Mouse (Mus musculus): ENCODE data around the gene Ulk1. TPM values are rescaled to one million over a fixed set of nuclear protein-coding genes. Genes with fewer than 3 reads are reported as not detected.

The Ulk1 gene
- polyA plus RNA-seq, 1 experiment: 64.6 TPM

- H3K4me1 ChIP-seq (ENCODE audit: control insufficient read depth, insufficient read depth, low read length): no peaks in the 10 kb centered on the region
- under 1% methylated on average over 83 of the region's 83 CpGs for WGBS
- peak; percentile 99 for DNase-seq
- peak within 1 kb of the TSS; percentile 92 for H3K4me3 ChIP-seq (replicated peaks; ENCODE audit: extremely low read depth, low read depth, low read length)
- TF ChIP-seq POLR2A (IDR thresholded peaks at IDR 0.05; ENCODE audit: borderline replicate concordance, extremely low read depth, low read depth, low read length) (peak; percentile 85), CTCF (IDR thresholded peaks at IDR 0.05; ENCODE audit: insufficient read depth, low read length) (peak; percentile 60)
Observed at GRCm38 (mm10) chr5:110770448-110771158, 39.3 kb downstream of the Ulk1 start, which contains the start of gene Ep400. Gene Ep400 (minus strand): TSS chr5:110770717.

GRCm38 (mm10) chr5:110770031-110770445 is 39.9 kb downstream of the Ulk1 start:
- no peak for DNase-seq
- WGBS: under 1% methylated on average over 58 of the region's 58 CpGs

GRCm38 (mm10) chr5:110769272-110769671 is 40.6 kb downstream of the Ulk1 start:
- 41% methylated on average over 4 of the region's 4 CpGs for WGBS
- Histone ChIP-seq H3K4me3 (replicated peaks; ENCODE audit: extremely low read depth, low read depth, low read length) (peak overlapping the region; percentile 92), H3K4me1 (ENCODE audit: control insufficient read depth, insufficient read depth, low read length) (peaks cover 2% of the 10 kb centered on the region; the same call in 1 of the 2 replicates)
- no peak for DNase-seq
- TF ChIP-seq CTCF (IDR thresholded peaks at IDR 0.05; ENCODE audit: insufficient read depth, low read length): no peak
- TF ChIP-seq POLR2A (IDR thresholded peaks at IDR 0.05; ENCODE audit: borderline replicate concordance, extremely low read depth, low read depth, low read length): no peak

More at GRCm38 (mm10) chr5:110770031-110770445, 39.9 kb downstream of the Ulk1 start:
- Histone ChIP-seq H3K4me3 (replicated peaks; ENCODE audit: extremely low read depth, low read depth, low read length) (peak overlapping the region; percentile 92), H3K4me1 (ENCODE audit: control insufficient read depth, insufficient read depth, low read length) (peaks cover 2% of the 10 kb centered on the region; the same call in 1 of the 2 replicates)
- TF ChIP-seq CTCF (IDR thresholded peaks at IDR 0.05; ENCODE audit: insufficient read depth, low read length) (no peak), POLR2A (IDR thresholded peaks at IDR 0.05; ENCODE audit: borderline replicate concordance, extremely low read depth, low read depth, low read length) (no peak)

GRCm38 (mm10) chr5:110763890-110764289 is 46.0 kb downstream of the Ulk1 start:
- WGBS: 90% methylated on average over 8 of the region's 8 CpGs
- no peak overlapping the region for H3K4me3 ChIP-seq (replicated peaks; ENCODE audit: extremely low read depth, low read depth, low read length)
- DNase-seq: no peak
- peaks cover 2% of the 10 kb centered on the region; the same call in 1 of the 2 replicates for H3K4me1 ChIP-seq (ENCODE audit: control insufficient read depth, insufficient read depth, low read length)
- TF ChIP-seq POLR2A (IDR thresholded peaks at IDR 0.05; ENCODE audit: borderline replicate concordance, extremely low read depth, low read depth, low read length) (no peak), CTCF (IDR thresholded peaks at IDR 0.05; ENCODE audit: insufficient read depth, low read length) (no peak)

GRCm38 (mm10) chr5:110745021-110745420 is 64.9 kb downstream of the Ulk1 start:
- no peak overlapping the region for H3K4me3 ChIP-seq (replicated peaks; ENCODE audit: extremely low read depth, low read depth, low read length)
- 35% methylated on average over 1 of the region's 1 CpGs for WGBS
- H3K4me1 ChIP-seq (ENCODE audit: control insufficient read depth, insufficient read depth, low read length): peaks cover 7% of the 10 kb centered on the region
- DNase-seq: no peak
- TF ChIP-seq CTCF (IDR thresholded peaks at IDR 0.05; ENCODE audit: insufficient read depth, low read length): no peak

GRCm38 (mm10) chr5:110739496-110740275 is 70.2 kb downstream of the Ulk1 start:
- Histone ChIP-seq H3K4me3 (replicated peaks; ENCODE audit: extremely low read depth, low read depth, low read length) (no peak overlapping the region), H3K4me1 (ENCODE audit: control insufficient read depth, insufficient read depth, low read length) (peaks cover 7% of the 10 kb centered on the region)
- WGBS: 86% methylated on average over 7 of the region's 7 CpGs
- DNase-seq: no peak
- no peak for TF ChIP-seq POLR2A (IDR thresholded peaks at IDR 0.05; ENCODE audit: borderline replicate concordance, extremely low read depth, low read depth, low read length)
- no peak for TF ChIP-seq CTCF (IDR thresholded peaks at IDR 0.05; ENCODE audit: insufficient read depth, low read length)

GRCm38 (mm10) chr5:110735606-110736005 is 74.3 kb downstream of the Ulk1 start:
- 75% methylated on average over 1 of the region's 1 CpGs for WGBS
- TF ChIP-seq POLR2A (IDR thresholded peaks at IDR 0.05; ENCODE audit: borderline replicate concordance, extremely low read depth, low read depth, low read length): no peak
- no peak for TF ChIP-seq CTCF (IDR thresholded peaks at IDR 0.05; ENCODE audit: insufficient read depth, low read length)
- no peak for DNase-seq
- Histone ChIP-seq H3K4me1 (ENCODE audit: control insufficient read depth, insufficient read depth, low read length) (no peaks in the 10 kb centered on the region), H3K4me3 (replicated peaks; ENCODE audit: extremely low read depth, low read depth, low read length) (no peak overlapping the region)

Other genes with a start within 250 kb of the Ulk1 start
- 36.0 and 41.5 TPM in 2 replicates for gene Noc4l, start 156.7 kb downstream of the Ulk1 start, polyA plus RNA-seq (2012; rRNA removed)
- gene Ddx51, start 156.6 kb downstream of the Ulk1 start, polyA plus RNA-seq (2012; rRNA removed): 14.4 and 19.6 TPM in 2 replicates
- gene Ep400, start 39.4 kb downstream of the Ulk1 start, polyA plus RNA-seq (2012; rRNA removed): 64.0 and 73.7 TPM in 2 replicates
- gene Pus1, start 29.4 kb downstream of the Ulk1 start, polyA plus RNA-seq (2012; rRNA removed): 11.6 and 15.9 TPM in 2 replicates
- gene Hscb, start 29.7 kb upstream of the Ulk1 start, polyA plus RNA-seq (2012; rRNA removed): 13.5 and 15.5 TPM in 2 replicates
- gene Chek2, start 29.9 kb upstream of the Ulk1 start, polyA plus RNA-seq (2012; rRNA removed): 3.3 and 4.4 TPM in 2 replicates
- 14.4 and 16.6 TPM in 2 replicates for gene Ttc28, start 69.7 kb upstream of the Ulk1 start, polyA plus RNA-seq (2012; rRNA removed)